Mouse (Mus musculus) ES-Bruce4 (cell line): Measurements from ENCODE around the gene Gba2.

Experiments
- CTCF ChIP-seq: IDR thresholded peaks from one replicate; pipeline ENCODE4 v1.8.1; 2011; ENCODE audit warnings: low read depth, low read length
- EP300 ChIP-seq: IDR thresholded peaks from 2 replicates; pipeline ENCODE4 v1.6.1; 2011; ENCODE audit warnings: low read depth, low read length; ENCODE audit not compliant: insufficient read depth
- POLR2A ChIP-seq: IDR thresholded peaks from one replicate; pipeline ENCODE4 v1.8.1; 2011; ENCODE audit warnings: low read length; ENCODE audit not compliant: insufficient read depth

DNA sequence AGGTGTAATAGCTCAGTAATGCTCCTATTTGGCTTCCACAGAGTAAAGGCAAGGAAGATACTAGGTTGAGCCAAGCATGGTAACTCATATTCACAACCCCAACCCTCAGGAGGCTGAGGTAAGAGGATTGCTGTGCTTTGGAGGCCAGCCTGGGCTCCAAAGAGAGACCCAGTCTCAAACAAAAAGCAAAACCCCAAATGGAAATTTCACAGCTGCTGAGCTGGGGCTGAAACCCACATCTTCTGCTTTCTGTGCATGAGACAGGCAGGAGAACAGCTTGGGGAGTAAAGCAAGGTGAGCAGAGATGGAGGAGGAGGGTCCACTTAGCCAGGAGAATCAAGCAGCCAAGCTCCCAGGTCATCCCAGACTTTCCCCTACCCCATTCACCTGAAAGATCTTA is 24.8 kb downstream of the Gba2 start:
- TF ChIP-seq CTCF (no peak), POLR2A (no peak), EP300 (no peak)
